Mouse (Mus musculus): Measurements from ENCODE around the gene Copb1.

DNA sequence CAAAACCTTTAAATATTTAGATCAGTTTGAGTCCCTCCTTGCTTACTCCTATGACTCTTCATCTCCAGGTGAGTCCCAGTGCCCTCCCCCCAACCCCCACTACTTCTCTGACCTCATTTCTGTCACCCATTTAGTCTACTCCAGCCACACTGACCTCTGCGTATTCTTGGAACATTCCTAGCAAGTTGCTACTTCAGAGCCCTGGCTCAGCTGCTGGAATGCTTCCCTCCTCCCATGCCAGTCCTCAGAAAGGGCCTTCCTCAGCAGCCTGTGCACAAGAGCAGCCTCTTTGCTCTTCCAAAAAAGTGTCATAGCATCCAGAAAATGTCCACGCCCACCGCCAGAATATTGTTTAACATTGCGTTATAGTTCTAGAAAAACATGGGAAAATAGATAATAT is 84.5 kb downstream of the Copb1 start:
- TF ChIP-seq POLR2A (IDR thresholded peaks at IDR 0.05; ENCODE audit: low read depth, low read length), result no peak
- no peak for TF ChIP-seq CTCF (IDR thresholded peaks at IDR 0.05; ENCODE audit: extremely low read depth, insufficient read depth, insufficient read length, insufficient replicate concordance)
